Comparison of ENCODE assay signal across 16 mouse cellular contexts in the genomic region with DNA sequence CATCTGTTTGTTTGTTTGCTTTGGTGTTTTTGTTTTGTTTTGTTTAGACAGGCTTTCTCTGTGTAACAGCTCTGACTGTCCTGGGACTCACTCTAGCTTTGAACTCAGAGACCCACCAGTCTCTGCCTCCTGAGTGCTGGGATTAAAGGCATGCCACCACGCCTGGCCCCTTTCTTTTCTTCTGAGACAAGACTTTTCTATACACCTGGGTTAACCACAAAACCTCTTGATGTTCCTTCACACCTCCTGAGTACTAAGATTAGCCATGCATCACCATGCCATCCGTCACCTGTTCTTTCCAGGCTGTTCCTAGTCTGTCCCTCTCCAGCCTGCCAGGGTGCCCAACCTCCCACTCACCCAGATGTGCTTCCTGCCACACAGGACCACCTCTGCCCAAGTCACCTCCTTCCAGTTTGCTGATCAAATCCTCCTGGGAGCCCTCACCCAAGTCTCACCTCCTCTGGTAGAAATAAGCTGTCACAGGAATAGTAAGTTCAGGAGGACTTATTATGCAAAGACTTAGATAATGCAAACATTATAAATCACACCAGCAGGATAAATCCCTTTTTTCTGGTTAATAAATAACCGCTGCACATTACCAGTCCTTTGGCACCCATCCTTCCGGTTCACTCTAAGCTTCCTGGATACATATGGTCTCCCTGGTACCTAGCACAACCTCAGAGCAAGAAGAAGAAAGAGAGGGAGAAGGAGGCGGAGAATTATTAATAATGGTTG.
DNase-seq lines count a peak whose midpoint lies in the region; ATAC-seq and TF ChIP-seq lines count a peak whose summit lies in the region.
"Had no signal": no experiment of that assay in that cellular context is flagged by ENCODE, and none has a peak within 500 bp of the region (broad histone marks: within the 10 kb centered on the region; RNA-seq: fewer than 3 reads in every experiment).

No protein-coding gene starts in this region.

- no peak overlapping the region for H3K4me2 ChIP-seq in kidney, embryonic 14.5 days (replicated peaks; ENCODE audit: low read depth, low read length)
- 0 out of 2 replicates have a peak overlapping the region, but pooled peaks have one; percentile 13 for H3K4me2 ChIP-seq in stomach, embryonic 15.5 days
- H3K4me2 ChIP-seq in stomach, postnatal 0 days (replicated peaks; ENCODE audit: low read depth) = no peak overlapping the region
- H3K4me2 ChIP-seq in forebrain, embryonic 13.5 days = no peak overlapping the region
- H3K4me2 ChIP-seq: embryonic facial prominence, embryonic 13.5 days; limb, embryonic 15.5 days; neural tube, embryonic 13.5 days had no signal

- H3K9ac ChIP-seq in kidney, embryonic 14.5 days (ENCODE audit: low read depth, low read length) = no peak overlapping the region
- no peak overlapping the region for H3K9ac ChIP-seq in stomach, embryonic 15.5 days
- H3K9ac ChIP-seq in stomach, postnatal 0 days (ENCODE audit: low read length) = no peak overlapping the region
- no peak overlapping the region for H3K9ac ChIP-seq in forebrain, embryonic 13.5 days
- H3K9ac ChIP-seq: embryonic facial prominence, embryonic 13.5 days; limb, embryonic 15.5 days; neural tube, embryonic 13.5 days had no signal

- H3K4me1 ChIP-seq in kidney, embryonic 14.5 days (ENCODE audit: control insufficient read depth, insufficient read depth, low read length) = peaks cover 36% of the 10 kb centered on the region
- H3K4me1 ChIP-seq in stomach, embryonic 15.5 days = peaks cover 23% of the 10 kb centered on the region
- no peaks in the 10 kb centered on the region for H3K4me1 ChIP-seq in stomach, postnatal 0 days (replicated peaks; ENCODE audit: control insufficient read depth, insufficient read depth)
- no peaks in the 10 kb centered on the region for H3K4me1 ChIP-seq in forebrain, embryonic 13.5 days

- peak overlapping the region; percentile 30; the same call in 1 of the 2 replicates for H3K27ac ChIP-seq in kidney, embryonic 14.5 days (ENCODE audit: low read depth, low read length)
- no peak overlapping the region for H3K27ac ChIP-seq in stomach, embryonic 15.5 days
- no peak overlapping the region for H3K27ac ChIP-seq in stomach, postnatal 0 days (replicated peaks)
- H3K27ac ChIP-seq in forebrain, embryonic 13.5 days = no peak overlapping the region
- H3K27ac ChIP-seq: embryonic facial prominence, embryonic 13.5 days; forebrain, embryonic 10.5 days; limb, embryonic 15.5 days; neural tube, embryonic 13.5 days had no signal

- no peak for TF ChIP-seq CTCF in stomach, postnatal 0 days (IDR thresholded peaks at IDR 0.05; ENCODE audit: low read depth)

- intact Hi-C loops in heart, postnatal 36 days (cut with DNase I) = loop anchor here (5.0 kb wide), 1 partner anchor 65 kb away; no protein-coding TSS in a partner anchor

- DNase-seq in kidney, postnatal 10 days = no peak
- no peak for DNase-seq in stomach, postnatal 0 days (ENCODE audit: low spot score)
- peak; percentile 60 for DNase-seq in naive thymus-derived CD4-positive, alpha-beta T cell, adult 2 months (ENCODE audit: low read depth)
- no peak for DNase-seq in right cerebral cortex, postnatal 4 days
- DNase-seq in heart, postnatal 36 days = no peak
- DNase-seq: gastrocnemius, postnatal 10 days had no signal

- WGBS in kidney, embryonic 14.5 days = 70% methylated on average over 5 of the region's 5 CpGs
- WGBS in stomach, embryonic 15.5 days = 60% methylated on average over 5 of the region's 5 CpGs
- WGBS in stomach, postnatal 0 days = 71% methylated on average over 5 of the region's 5 CpGs
- WGBS in forebrain, embryonic 13.5 days = 82% methylated on average over 5 of the region's 5 CpGs

- no peak overlapping the region for H3K4me3 ChIP-seq in kidney, embryonic 14.5 days (ENCODE audit: low read length)
- H3K4me3 ChIP-seq in stomach, embryonic 15.5 days (replicated peaks) = no peak overlapping the region
- H3K4me3 ChIP-seq in stomach, postnatal 0 days (ENCODE audit: low read depth, low read length) = no peak overlapping the region
- no peak overlapping the region for H3K4me3 ChIP-seq in forebrain, embryonic 13.5 days
- H3K4me3 ChIP-seq: embryonic facial prominence, embryonic 13.5 days; forebrain, embryonic 10.5 days; heart, embryonic 10.5 days; limb, embryonic 15.5 days; neural tube, embryonic 13.5 days had no signal

- H3K9me3 ChIP-seq in kidney, embryonic 14.5 days (ENCODE audit: control insufficient read depth, low read length) = no peaks in the 10 kb centered on the region
- H3K9me3 ChIP-seq in stomach, embryonic 15.5 days = no peaks in the 10 kb centered on the region
- no peaks in the 10 kb centered on the region for H3K9me3 ChIP-seq in stomach, postnatal 0 days (ENCODE audit: control insufficient read depth, low read length)
- no peaks in the 10 kb centered on the region for H3K9me3 ChIP-seq in forebrain, embryonic 13.5 days (replicated peaks)
- H3K9me3 ChIP-seq: embryonic facial prominence, embryonic 13.5 days; forebrain, embryonic 10.5 days; G1E; heart, embryonic 10.5 days; limb, embryonic 15.5 days; neural tube, embryonic 13.5 days had no signal

- no peak for ATAC-seq in kidney, embryonic 14.5 days (ENCODE audit: low FRiP score, low TSS enrichment)
- no peak for ATAC-seq in stomach, embryonic 15.5 days (ENCODE audit: insufficient read depth, low FRiP score, low read depth)
- ATAC-seq in stomach, postnatal 0 days (ENCODE audit: low FRiP score, low TSS enrichment) = no peak
- ATAC-seq in forebrain, embryonic 13.5 days = no peak
- ATAC-seq: midbrain, embryonic 16.5 days had no signal

- no peaks in the 10 kb centered on the region for H3K27me3 ChIP-seq in kidney, embryonic 14.5 days (ENCODE audit: control insufficient read depth, insufficient read depth, low read length)
- no peaks in the 10 kb centered on the region for H3K27me3 ChIP-seq in stomach, embryonic 15.5 days (replicated peaks)
- no peaks in the 10 kb centered on the region for H3K27me3 ChIP-seq in stomach, postnatal 0 days (ENCODE audit: control insufficient read depth, insufficient read depth, low read length)
- no peaks in the 10 kb centered on the region for H3K27me3 ChIP-seq in forebrain, embryonic 13.5 days
- H3K27me3 ChIP-seq: embryonic facial prominence, embryonic 13.5 days; limb, embryonic 15.5 days; neural tube, embryonic 13.5 days had no signal

- H3K36me3 ChIP-seq in kidney, embryonic 14.5 days (ENCODE audit: control insufficient read depth, insufficient read depth, low read length) = no peaks in the 10 kb centered on the region
- no peaks in the 10 kb centered on the region for H3K36me3 ChIP-seq in stomach, embryonic 15.5 days
- H3K36me3 ChIP-seq in stomach, postnatal 0 days (ENCODE audit: control insufficient read depth, insufficient read depth, low read length) = no peaks in the 10 kb centered on the region
- no peaks in the 10 kb centered on the region for H3K36me3 ChIP-seq in forebrain, embryonic 13.5 days (ENCODE audit: poor library complexity, severe bottlenecking)
- H3K36me3 ChIP-seq: embryonic facial prominence, embryonic 13.5 days; forebrain, embryonic 10.5 days; G1E; heart, embryonic 10.5 days; limb, embryonic 15.5 days; neural tube, embryonic 13.5 days had no signal

- TF ChIP-seq EP300 in stomach, postnatal 0 days (optimal IDR thresholded peaks at IDR 0.05) = no peak
